Mouse (Mus musculus) Patski (cell line): Measurements from ENCODE around the gene 1700013G24Rik. TPM values are rescaled to one million over a fixed set of nuclear protein-coding genes. Genes with fewer than 3 reads are reported as not detected.
A peak's percentile ranks its signal among the peaks of the same experiment; 100 is the strongest.

Source experiments
- ATAC-seq: fragments of 100-300 bp; one replicate; pipeline ENCODE4 v1.8.0; 2021
- CTCF ChIA-PET: fragments of 350-600 bp; sonication (Branson Sonifier 250); formaldehyde crosslinking; loops from one replicate; lab custom pipeline; 2022; ENCODE audit warnings: inconsistent platforms; lab: Charles Lee
- POLR2A ChIA-PET: fragments of 350-600 bp; sonication (Branson Sonifier 250); formaldehyde crosslinking; loops from one replicate; lab custom pipeline; 2022; ENCODE audit warnings: antibody characterized with exemption, inconsistent platforms; lab: Charles Lee
- DNase-seq: peaks from one replicate; pipeline ENCODE4 v3.0.0-alpha.2; 2011; ENCODE audit warnings: low read depth, low spot score
- H3K27me3 ChIP-seq: fragments of 371-371 bp; one replicate; pipeline ENCODE4 v1.5.1; 2021
- CTCF ChIP-seq: fragments of 100-300 bp; IDR thresholded peaks from one replicate; pipeline ENCODE4 v1.5.1; 2021
- in situ Hi-C: fragments of 300-500 bp; cut with MboI; formaldehyde crosslinking; loops from 3 replicates; pipeline ENCODE4 v1.11.1; 2018; ENCODE audit warnings: low pct_unique_long_range_greater_than_20kb, mixed read lengths
- polyA plus RNA-seq: library from polyadenylated mRNA; unstranded; gene quantifications from one replicate; pipeline ENCODE4 v1.2.3, GENCODE M21; 2021

Gene 1700013G24Rik
- polyA plus RNA-seq, 1 experiment from 2014 or later, result not detected

GRCm38 (mm10) chr4:137438842-137439241 lies 14.2 kb upstream of the 1700013G24Rik start:
- CTCF ChIA-PET, result no interaction called here
- POLR2A ChIA-PET, result no interaction called here
- ATAC-seq (no peak), DNase-seq (no peak)
- no peak for TF ChIP-seq CTCF
- in situ Hi-C loops, result loop anchor here (25.0 kb wide), 1 partner anchor 98 kb away; no protein-coding TSS in a partner anchor
- no peaks in the 10 kb centered on the region for H3K27me3 ChIP-seq

- POLR2A ChIA-PET, result no interaction called here
- ATAC-seq, result no peak
Measured at GRCm38 (mm10) chr4:137441332-137441731, 11.8 kb upstream of the 1700013G24Rik start.

GRCm38 (mm10) chr4:137443625-137444024 lies 9.5 kb upstream of the 1700013G24Rik start:
- CTCF ChIA-PET, result interaction anchor here (0.7 to 2.2 kb wide), 8 partner anchors 32 to 105 kb away, joined by 3 to 12 read pairs (median 5); no protein-coding TSS in a partner anchor
- H3K27me3 ChIP-seq, result no peaks in the 10 kb centered on the region
- in situ Hi-C loops, result loop anchor here (10.0 to 25.0 kb wide), 2 partner anchors 49 to 94 kb away; no protein-coding TSS in a partner anchor
- POLR2A ChIA-PET, result no interaction called here
- DNase-seq (no peak), ATAC-seq (no peak)
- peak; percentile 86 for TF ChIP-seq CTCF

More at GRCm38 (mm10) chr4:137441332-137441731, 11.8 kb upstream of the 1700013G24Rik start:
- in situ Hi-C loops, result loop anchor here (10.0 to 25.0 kb wide), 2 partner anchors 47 to 96 kb away; no protein-coding TSS in a partner anchor
- CTCF ChIA-PET, result interaction anchor here (1.7 kb wide), 1 partner anchor 365 kb away, joined by 5 read pairs; no protein-coding TSS in a partner anchor
- H3K27me3 ChIP-seq, result no peaks in the 10 kb centered on the region
- no peak for DNase-seq
- TF ChIP-seq CTCF, result no peak

GRCm38 (mm10) chr4:137445881-137446280 lies 7.2 kb upstream of the 1700013G24Rik start:
- H3K27me3 ChIP-seq, result no peaks in the 10 kb centered on the region
- TF ChIP-seq CTCF, result no peak
- in situ Hi-C loops, result loop anchor here (10.0 to 25.0 kb wide), 2 partner anchors 51 to 91 kb away; no protein-coding TSS in a partner anchor
- no peak for ATAC-seq
- ChIA-PET CTCF (no interaction called here), POLR2A (no interaction called here)
- no peak for DNase-seq

GRCm38 (mm10) chr4:137447363-137448196 lies 5.5 kb upstream of the 1700013G24Rik start:
- ChIA-PET CTCF (no interaction called here), POLR2A (interaction anchor here (0.7 to 1.5 kb wide), 2 partner anchors 20 to 98 kb away, joined by 4 to 5 read pairs; no protein-coding TSS in a partner anchor)
- in situ Hi-C loops, result loop anchor here (10.0 to 25.0 kb wide), 2 partner anchors 53 to 90 kb away; no protein-coding TSS in a partner anchor
- ATAC-seq (no peak), DNase-seq (no peak)
- H3K27me3 ChIP-seq, result no peaks in the 10 kb centered on the region
- TF ChIP-seq CTCF, result no peak

- TF ChIP-seq CTCF, result no peak
- peak; percentile 63 for ATAC-seq
- POLR2A ChIA-PET, result interaction anchor here (1.5 kb wide), 1 partner anchor 20 kb away, joined by 4 read pairs; no protein-coding TSS in a partner anchor
- peak; percentile 94 for DNase-seq
- H3K27me3 ChIP-seq, result no peaks in the 10 kb centered on the region
- in situ Hi-C loops, result loop anchor here (10.0 to 25.0 kb wide), 2 partner anchors 53 to 89 kb away; no protein-coding TSS in a partner anchor
- CTCF ChIA-PET, result no interaction called here
Measured at GRCm38 (mm10) chr4:137448197-137448596, 4.9 kb upstream of the 1700013G24Rik start.

GRCm38 (mm10) chr4:137448641-137449040 lies 4.4 kb upstream of the 1700013G24Rik start:
- no peaks in the 10 kb centered on the region for H3K27me3 ChIP-seq

GRCm38 (mm10) chr4:137449132-137449531 lies 4.0 kb upstream of the 1700013G24Rik start:
- ChIA-PET CTCF (no interaction called here), POLR2A (interaction anchor here (0.6 to 1.5 kb wide), 3 partner anchors 10 to 364 kb away, joined by 3 to 4 read pairs (median 3); no protein-coding TSS in a partner anchor)
- TF ChIP-seq CTCF, result no peak
- in situ Hi-C loops, result loop anchor here (10.0 to 25.0 kb wide), 2 partner anchors 54 to 88 kb away; no protein-coding TSS in a partner anchor
- DNase-seq (no peak), ATAC-seq (peak; percentile 52)
- no peaks in the 10 kb centered on the region for H3K27me3 ChIP-seq

More at GRCm38 (mm10) chr4:137448641-137449040, 4.4 kb upstream of the 1700013G24Rik start:
- DNase-seq, result no peak
- ChIA-PET POLR2A (interaction anchor here (1.4 to 1.5 kb wide), 2 partner anchors 10 to 19 kb away, joined by 3 to 4 read pairs; no protein-coding TSS in a partner anchor), CTCF (no interaction called here)
- in situ Hi-C loops, result loop anchor here (10.0 to 25.0 kb wide), 2 partner anchors 54 to 89 kb away; no protein-coding TSS in a partner anchor
- TF ChIP-seq CTCF, result no peak
- ATAC-seq, result peak; percentile 19

GRCm38 (mm10) chr4:137449715-137450114 lies 3.4 kb upstream of the 1700013G24Rik start:
- no peaks in the 10 kb centered on the region for H3K27me3 ChIP-seq
- TF ChIP-seq CTCF, result no peak
- in situ Hi-C loops, result loop anchor here (10.0 to 25.0 kb wide), 2 partner anchors 55 to 88 kb away; no protein-coding TSS in a partner anchor
- POLR2A ChIA-PET, result interaction anchor here (0.5 to 1.4 kb wide), 2 partner anchors 9 to 104 kb away, joined by 3 read pairs; no protein-coding TSS in a partner anchor
- no peak for DNase-seq
- no peak for ATAC-seq
- CTCF ChIA-PET, result no interaction called here

GRCm38 (mm10) chr4:137452190-137452589 lies 894 bp upstream of the 1700013G24Rik start:
- no peak for ATAC-seq
- no peaks in the 10 kb centered on the region for H3K27me3 ChIP-seq
- TF ChIP-seq CTCF, result no peak
- CTCF ChIA-PET, result no interaction called here
- in situ Hi-C loops, result no loop called here
- POLR2A ChIA-PET, result no interaction called here
- DNase-seq, result no peak
